Comparison of ENCODE assay signal across 8 mouse cellular contexts in the genomic region with DNA sequence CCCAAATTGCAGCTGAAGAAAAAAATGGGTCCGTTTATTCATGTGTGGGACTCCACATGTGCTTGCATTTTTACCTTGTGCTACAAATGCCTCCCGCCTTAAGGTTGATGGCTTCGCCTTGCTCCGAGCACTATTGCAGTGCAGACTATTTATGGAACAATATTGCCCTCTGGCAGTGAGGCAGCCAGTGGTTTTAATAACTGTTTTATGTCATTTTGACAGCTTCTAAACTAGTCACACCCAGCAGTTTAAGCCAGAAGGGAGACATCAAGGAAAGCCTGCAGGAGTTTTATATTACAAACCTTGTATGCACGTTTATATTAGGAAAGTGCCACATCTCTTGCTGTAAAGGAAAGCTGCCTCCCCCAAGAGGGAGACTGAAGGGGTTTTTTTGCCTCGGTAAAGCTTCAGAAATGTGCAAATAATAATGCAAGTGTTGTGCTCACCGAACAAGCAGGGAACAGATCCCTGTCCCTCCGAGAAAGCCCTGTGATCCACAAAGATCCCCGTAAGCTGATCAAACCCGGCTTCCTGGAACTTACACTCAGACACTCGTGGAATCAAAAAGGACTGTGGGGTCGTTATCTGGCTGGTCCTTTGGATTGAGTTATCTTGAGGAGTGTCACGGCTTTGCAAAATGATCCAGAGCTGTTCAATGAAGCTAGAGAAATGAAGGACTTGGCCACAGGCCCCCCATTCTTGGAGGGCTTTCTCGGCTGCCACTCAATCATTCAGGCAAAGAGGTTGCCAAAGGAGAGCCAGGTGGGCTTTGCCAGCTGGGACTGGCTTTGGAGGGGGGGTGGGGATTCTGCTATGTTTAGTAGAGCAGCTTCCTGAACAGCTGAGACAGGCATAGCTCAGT.
DNase-seq lines count a peak whose midpoint lies in the region; ATAC-seq lines count a peak whose summit lies in the region.

No protein-coding gene starts in this region.

- H3K36me3 ChIP-seq in midbrain, embryonic 10.5 days: no peaks in the 10 kb centered on the region
- no peaks in the 10 kb centered on the region for H3K36me3 ChIP-seq in midbrain, embryonic 11.5 days (ENCODE audit: control insufficient read depth, insufficient read depth, low read length)
- no peaks in the 10 kb centered on the region for H3K36me3 ChIP-seq in heart, embryonic 13.5 days

- no peak overlapping the region for H3K4me3 ChIP-seq in midbrain, embryonic 10.5 days
- no peak overlapping the region for H3K4me3 ChIP-seq in midbrain, embryonic 11.5 days (ENCODE audit: low read depth, low read length)
- H3K4me3 ChIP-seq in heart, embryonic 13.5 days: peak overlapping the region; percentile 35

- no peaks in the 10 kb centered on the region for H3K27me3 ChIP-seq in midbrain, embryonic 10.5 days (ENCODE audit: low read depth, poor library complexity, severe bottlenecking)
- no peaks in the 10 kb centered on the region for H3K27me3 ChIP-seq in midbrain, embryonic 11.5 days (ENCODE audit: control insufficient read depth, insufficient read depth, low read length)
- H3K27me3 ChIP-seq in heart, embryonic 13.5 days (replicated peaks): no peaks in the 10 kb centered on the region

- 76% methylated on average over 14 of the region's 14 CpGs for WGBS in midbrain, embryonic 10.5 days
- 67% methylated on average over 14 of the region's 14 CpGs for WGBS in midbrain, embryonic 11.5 days
- 23% methylated on average over 14 of the region's 14 CpGs for WGBS in heart, embryonic 13.5 days

- no peak overlapping the region for H3K4me2 ChIP-seq in midbrain, embryonic 11.5 days
- peak overlapping the region; percentile 62 for H3K4me2 ChIP-seq in heart, embryonic 13.5 days

- H3K4me1 ChIP-seq in midbrain, embryonic 10.5 days: peaks cover 7% of the 10 kb centered on the region; the same call in 1 of the 2 replicates
- 0 out of 2 replicates have a peak, but pooled peaks cover 4% of the 10 kb centered on the region for H3K4me1 ChIP-seq in midbrain, embryonic 11.5 days (ENCODE audit: control insufficient read depth, insufficient read depth, low read length)
- H3K4me1 ChIP-seq in heart, embryonic 13.5 days: peaks cover 14% of the 10 kb centered on the region

- no peak for ATAC-seq in midbrain, embryonic 11.5 days (ENCODE audit: low FRiP score)
- no peak for ATAC-seq in heart, embryonic 13.5 days (ENCODE audit: extremely low read depth, insufficient number of reproducible peaks, low FRiP score, low TSS enrichment)

- no peak for DNase-seq in midbrain, embryonic 10.5 days (ENCODE audit: low spot score)
- DNase-seq in midbrain, embryonic 11.5 days (ENCODE audit: low spot score, missing footprints): no peak
- peak; percentile 56 for DNase-seq in embryo, embryonic 10.5 days (ENCODE audit: low spot score)
- DNase-seq in layer of hippocampus, postnatal 10 days (ENCODE audit: low spot score in 2 of 2): peak; percentile 48 to 61
- DNase-seq in retina, postnatal 7 days (ENCODE audit: low read depth, low spot score): peak; percentile 3
- no peak for DNase-seq in ovary, postnatal 10 days (ENCODE audit: low spot score)
- no peak for DNase-seq in adrenal gland, adult 18-20 months (ENCODE audit: low spot score in 2 of 2)

- H3K9ac ChIP-seq in midbrain, embryonic 11.5 days (ENCODE audit: low read length): no peak overlapping the region
- 0 out of 2 replicates have a peak overlapping the region, but pooled peaks have one; percentile 50 for H3K9ac ChIP-seq in heart, embryonic 13.5 days

- peak overlapping the region; percentile 28; the same call in 1 of the 2 replicates for H3K27ac ChIP-seq in midbrain, embryonic 10.5 days (replicated peaks)
- no peak overlapping the region for H3K27ac ChIP-seq in midbrain, embryonic 11.5 days (ENCODE audit: low read depth, low read length)
- peak overlapping the region; percentile 65 for H3K27ac ChIP-seq in heart, embryonic 13.5 days (replicated peaks)

- H3K9me3 ChIP-seq in midbrain, embryonic 10.5 days (replicated peaks): no peaks in the 10 kb centered on the region
- no peaks in the 10 kb centered on the region for H3K9me3 ChIP-seq in midbrain, embryonic 11.5 days (ENCODE audit: control insufficient read depth, low read length)
- H3K9me3 ChIP-seq in heart, embryonic 13.5 days: no peaks in the 10 kb centered on the region

Comparison
In these comparisons a context has a peak if more than half of its experiments do, and no peak if none do; other contexts are left out.
1. DNase-seq: peak in embryo, embryonic 10.5 days (single experiment), layer of hippocampus, postnatal 10 days (2 of 2) and retina, postnatal 7 days (single experiment); none in midbrain, embryonic 10.5 days (single experiment), midbrain, embryonic 11.5 days (single experiment), ovary, postnatal 10 days (single experiment) and adrenal gland, adult 18-20 months (0 of 2).